Mouse (Mus musculus) cerebellum, adult 11 months (tissue): Measurements from ENCODE around the gene Pole3.
"Not testable (repeated sequence)": the region's sequence is repeated elsewhere in the genome, so short reads cannot be mapped to it uniquely, and the experiment has no call there.

ENCODE experiments used
- DNase-seq: peaks from one replicate; pipeline ENCODE4 v3.0.0; 2022

Gene Pole3

GRCm38 (mm10) chr4:62485450-62486161, 39.3 kb downstream of the Pole3 start:
- no peak for DNase-seq

GRCm38 (mm10) chr4:62484928-62485327, 39.9 kb downstream of the Pole3 start:
- no peak for DNase-seq

DNA sequence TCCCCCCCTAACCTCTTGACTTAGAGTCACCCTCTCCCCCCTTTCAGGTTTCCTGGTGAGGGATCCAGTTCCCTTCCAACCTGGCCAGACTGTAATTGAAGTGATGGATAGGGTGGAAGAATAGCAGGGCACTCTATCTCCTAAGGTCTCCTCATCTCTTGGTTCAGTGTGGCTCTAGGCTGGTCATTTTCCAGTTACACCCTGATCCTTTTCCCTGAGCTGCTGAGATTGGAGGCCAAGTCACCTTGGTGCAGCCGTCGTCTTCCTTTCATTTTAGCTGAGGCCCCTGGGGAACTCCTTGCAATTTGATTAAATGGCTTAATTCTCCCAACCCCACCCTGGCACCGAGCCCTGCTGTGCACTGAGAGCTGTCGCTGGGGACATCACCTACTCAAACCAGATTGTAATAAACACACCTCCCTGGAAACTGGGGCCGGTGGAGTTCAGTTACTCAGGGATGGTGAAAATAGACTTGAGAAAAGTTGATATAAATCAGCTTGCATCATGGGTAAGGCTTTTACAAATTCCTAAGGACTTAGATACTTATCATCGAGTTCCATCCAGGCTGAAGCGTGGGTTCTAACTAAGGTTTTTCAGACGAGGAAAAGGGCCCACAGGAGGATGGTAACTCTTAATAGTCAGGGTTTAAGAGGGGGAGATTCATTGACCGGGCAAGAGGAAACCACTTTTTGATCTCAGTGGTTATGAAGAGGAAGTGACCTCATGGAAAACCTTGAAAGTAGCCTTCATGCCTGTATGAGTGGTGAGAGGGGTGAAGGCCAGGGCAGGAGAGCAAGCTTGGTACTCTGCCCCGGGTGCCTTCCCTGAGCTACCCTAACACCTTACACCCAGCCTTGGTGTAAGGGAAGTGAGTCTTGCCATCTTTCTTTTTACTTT, 43.9 kb downstream of the Pole3 start:
- no peak for DNase-seq

- peak; percentile 33 for DNase-seq
Observed at GRCm38 (mm10) chr4:62479937-62480708, 44.7 kb downstream of the Pole3 start, which contains the start of gene Bspry. Bspry (plus strand) TSS chr4:62480053.

- not testable (repeated sequence) for DNase-seq
Observed at GRCm38 (mm10) chr4:62479593-62479936, 45.3 kb downstream of the Pole3 start.

GRCm38 (mm10) chr4:62477542-62478244, 47.2 kb downstream of the Pole3 start:
- DNase-seq, result no peak

- no peak for DNase-seq
Observed at GRCm38 (mm10) chr4:62475793-62476192, 49.1 kb downstream of the Pole3 start.

- no peak for DNase-seq
Observed at GRCm38 (mm10) chr4:62475131-62475530, 49.7 kb downstream of the Pole3 start.
